Comparison of ENCODE assay signal across 8 mouse cellular contexts in the genomic region with DNA sequence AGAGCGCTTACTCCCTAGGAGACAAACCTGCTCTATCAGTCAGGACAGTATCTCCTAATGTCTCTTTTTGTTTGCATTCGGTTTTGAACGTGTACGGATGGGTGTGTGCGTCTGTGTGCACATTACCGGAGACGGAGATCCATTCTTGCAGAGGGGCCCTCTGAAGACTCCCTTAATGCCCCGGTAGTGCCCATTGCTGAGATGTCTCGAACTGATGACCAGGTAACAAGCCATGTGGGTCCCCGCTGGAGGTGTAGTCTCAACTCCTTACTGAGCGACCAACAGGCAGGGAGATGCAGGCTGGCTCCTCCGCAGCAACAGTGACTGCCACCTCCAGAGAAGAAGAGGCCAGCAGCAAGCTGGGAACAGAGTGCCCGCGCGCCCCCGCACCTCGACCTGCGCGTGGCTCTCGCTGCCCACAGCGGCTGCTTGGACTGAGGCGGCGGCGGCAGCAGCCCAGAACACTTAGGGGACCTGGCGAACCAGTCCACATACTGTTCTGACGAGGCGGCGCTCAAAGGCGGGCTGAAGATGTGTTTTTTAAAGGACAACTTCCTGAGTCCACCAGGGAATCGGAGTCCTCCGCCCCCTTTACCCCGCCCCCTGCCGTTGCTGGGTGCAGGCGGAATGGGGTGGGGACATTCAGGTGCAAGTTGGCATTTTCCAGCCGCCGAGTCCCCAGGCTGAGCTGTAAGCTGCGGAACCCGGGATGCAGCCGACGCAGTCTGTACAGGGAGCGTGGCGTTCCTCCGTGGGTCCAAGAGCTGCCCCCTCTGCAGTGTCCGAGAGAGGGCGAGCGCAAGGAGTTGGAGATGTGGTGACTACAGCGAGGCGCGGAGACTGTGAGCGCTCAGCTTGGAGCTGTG. TPM values are rescaled to one million over a fixed set of nuclear protein-coding genes. Genes with fewer than 3 reads are reported as not detected.
DNase-seq lines count a peak whose midpoint lies in the region; ATAC-seq and TF ChIP-seq lines count a peak whose summit lies in the region.

TSS of gene Zfp804b (minus strand) at position 612 of the 866 bp plus-strand sequence.

- H3K4me3 ChIP-seq in embryonic facial prominence, embryonic 12.5 days: peak within 1 kb of the TSS; percentile 57
- H3K4me3 ChIP-seq in heart, postnatal 0 days (ENCODE audit: low read depth, low read length): peak within 1 kb of the TSS; percentile 54
- H3K4me3 ChIP-seq in liver, postnatal 0 days (ENCODE audit: low read depth, low read length): peak within 1 kb of the TSS; percentile 41

- 0 out of 2 replicates have a peak, but pooled peaks have one; percentile 21 for TF ChIP-seq CTCF in heart, postnatal 0 days (IDR thresholded peaks at IDR 0.05; ENCODE audit: low read depth)
- no peak for TF ChIP-seq CTCF in liver, postnatal 0 days (IDR thresholded peaks at IDR 0.05; ENCODE audit: low read depth)

- TF ChIP-seq EP300 in heart, postnatal 0 days (IDR thresholded peaks at IDR 0.05; ENCODE audit: low read depth): no peak
- no peak for TF ChIP-seq EP300 in liver, postnatal 0 days (IDR thresholded peaks at IDR 0.05; ENCODE audit: low read depth)

- peak within 1 kb of the TSS; percentile 51 for H3K9ac ChIP-seq in embryonic facial prominence, embryonic 12.5 days
- H3K9ac ChIP-seq in heart, postnatal 0 days (replicated peaks; ENCODE audit: low read depth, low read length): peak within 1 kb of the TSS; percentile 15; the same call in 1 of the 2 replicates
- H3K9ac ChIP-seq in liver, postnatal 0 days (replicated peaks): no peak within 1 kb of the TSS

- H3K4me1 ChIP-seq in embryonic facial prominence, embryonic 12.5 days: no peaks in the 10 kb centered on the region
- no peaks in the 10 kb centered on the region for H3K4me1 ChIP-seq in heart, postnatal 0 days (ENCODE audit: control insufficient read depth, insufficient read depth)
- H3K4me1 ChIP-seq in liver, postnatal 0 days (ENCODE audit: insufficient read depth): no peaks in the 10 kb centered on the region; the same call in 1 of the 2 replicates

- no peaks in the 10 kb centered on the region for H3K36me3 ChIP-seq in embryonic facial prominence, embryonic 12.5 days
- no peaks in the 10 kb centered on the region for H3K36me3 ChIP-seq in heart, postnatal 0 days (replicated peaks; ENCODE audit: control insufficient read depth, insufficient read depth, low read length)
- H3K36me3 ChIP-seq in liver, postnatal 0 days (replicated peaks; ENCODE audit: insufficient read depth, low read length): no peaks in the 10 kb centered on the region

- no peaks in the 10 kb centered on the region for H3K9me3 ChIP-seq in embryonic facial prominence, embryonic 12.5 days
- H3K9me3 ChIP-seq in heart, postnatal 0 days (replicated peaks; ENCODE audit: control insufficient read depth, low read length): no peaks in the 10 kb centered on the region
- no peaks in the 10 kb centered on the region for H3K9me3 ChIP-seq in liver, postnatal 0 days (ENCODE audit: low read length)

- H3K27ac ChIP-seq in embryonic facial prominence, embryonic 12.5 days: no peak within 1 kb of the TSS
- no peak within 1 kb of the TSS for H3K27ac ChIP-seq in heart, postnatal 0 days (ENCODE audit: low read depth)
- no peak within 1 kb of the TSS for H3K27ac ChIP-seq in liver, postnatal 0 days (ENCODE audit: low read depth)

- peak; percentile 36; the same call in 1 of the 2 replicates for ATAC-seq in cerebellum, adult (ENCODE audit: insufficient number of reproducible peaks, low FRiP score, low TSS enrichment)
- peak; percentile 93 for ATAC-seq in embryonic facial prominence, embryonic 12.5 days (ENCODE audit: insufficient number of reproducible peaks, insufficient read depth, low FRiP score, low TSS enrichment)
- peak; percentile 53; the same call in 1 of the 2 replicates for ATAC-seq in heart, postnatal 0 days (ENCODE audit: insufficient read depth, low read depth)
- ATAC-seq in liver, postnatal 0 days: no peak
- no peak for ATAC-seq in CD4-positive, CD25-positive, alpha-beta regulatory T cell, adult 4 months

- no peaks in the 10 kb centered on the region for H3K27me3 ChIP-seq in embryonic facial prominence, embryonic 12.5 days
- H3K27me3 ChIP-seq in heart, postnatal 0 days (ENCODE audit: control insufficient read depth, insufficient read depth, low read length): no peaks in the 10 kb centered on the region
- H3K27me3 ChIP-seq in liver, postnatal 0 days (ENCODE audit: insufficient read depth, low read length): peaks cover 11% of the 10 kb centered on the region

- WGBS in embryonic facial prominence, embryonic 12.5 days: under 1% methylated on average over 50 of the region's 50 CpGs
- WGBS in heart, postnatal 0 days: 1% methylated on average over 47 of the region's 50 CpGs
- WGBS in liver, postnatal 0 days (ENCODE audit: insufficient replicate concordance): 1% methylated on average over 48 of the region's 50 CpGs

- DNase-seq in cerebellum, adult 8-10 months: no peak
- peak; percentile 19 for DNase-seq in heart, postnatal 0 days (ENCODE audit: low spot score)
- peak; percentile 15 to 35 for DNase-seq in layer of hippocampus, adult 18-20 months (ENCODE audit: low spot score in 2 of 2)
- DNase-seq in liver, postnatal 0 days: peak; percentile 17
- DNase-seq in ovary, postnatal 10 days (ENCODE audit: low spot score): peak; percentile 17

- H3K4me2 ChIP-seq in embryonic facial prominence, embryonic 12.5 days (replicated peaks): peak within 1 kb of the TSS; percentile 92
- peak within 1 kb of the TSS; percentile 83 for H3K4me2 ChIP-seq in heart, postnatal 0 days (ENCODE audit: low read depth, low read length)
- H3K4me2 ChIP-seq in liver, postnatal 0 days (ENCODE audit: low read depth, low read length): peak within 1 kb of the TSS; percentile 72

RNA-seq across cellular contexts. Expression of gene Zfp804b, which starts in this region (rescaled TPM):
- polyA plus RNA-seq in embryonic facial prominence, embryonic 12.5 days (2016; fragmentation: Nextera tagmentation; extraction: Ambion mirVana): 0.27 and 0.29 TPM in 2 replicates
- total RNA-seq in heart, postnatal 0 days (2014; rRNA removed; ENCODE audit: low replicate concordance): not detected in 2 replicates
- 0.10 and 0.11 TPM in 2 replicates for polyA plus RNA-seq in heart, postnatal 0 days (2015; fragmentation: Nextera tagmentation; extraction: Ambion mirVana)
- total RNA-seq in layer of hippocampus, adult 18-20 months (2021): 1 to 10 TPM; 1.5 to 1.8 TPM
- polyA plus RNA-seq in liver, postnatal 0 days (2015; fragmentation: Nextera tagmentation; extraction: Ambion mirVana): 0.07 TPM in 1 of 2 replicates, not detected in the other
- polyA plus RNA-seq in CD4-positive, CD25-positive, alpha-beta regulatory T cell, adult 4 months (2017; shearing (Covaris generic)): not detected

Comparison
In these comparisons a context has a peak if more than half of its experiments do, and no peak if none do; other contexts are left out.
1. Peak in ATAC-seq, H3K4me3 ChIP-seq, H3K9ac ChIP-seq and H3K4me2 ChIP-seq in embryonic facial prominence, embryonic 12.5 days; RNA of the gene not detected or under 1 TPM.
2. Peak in DNase-seq, ATAC-seq, H3K4me3 ChIP-seq, H3K9ac ChIP-seq and H3K4me2 ChIP-seq in heart, postnatal 0 days; RNA of the gene not detected or under 1 TPM.
3. Peak in DNase-seq, H3K4me3 ChIP-seq and H3K4me2 ChIP-seq in liver, postnatal 0 days; RNA of the gene not detected or under 1 TPM.